Mouse (Mus musculus): ENCODE data around the gene Ccdc9.

- TF ChIP-seq CTCF (IDR thresholded peaks at IDR 0.05; ENCODE audit: insufficient read depth, low read depth, low read length) (no peak), POLR2A (IDR thresholded peaks at IDR 0.05; ENCODE audit: insufficient read depth, low read depth, low read length) (no peak)
Observed at GRCm38 (mm10) chr7:16271139-16271538, 15.5 kb downstream of the Ccdc9 start.
